Mouse (Mus musculus): ENCODE data around the gene Bace1. TPM values are rescaled to one million over a fixed set of nuclear protein-coding genes. Genes with fewer than 3 reads are reported as not detected.

Gene Bace1
- polyA plus RNA-seq, 1 experiment from 2014 or later = 29.9 TPM

- DNase-seq (peak; percentile 86), ATAC-seq (ENCODE audit: insufficient read depth) (peak; percentile 90)
- 0 out of 2 replicates have a peak overlapping the region, but pooled peaks have one; percentile 24 for H3K4me2 ChIP-seq
- no peaks in the 10 kb centered on the region for H3K27me3 ChIP-seq (ENCODE audit: insufficient read depth, low read length)
- WGBS = 12% methylated on average over 13 of the region's 13 CpGs
- H3K36me3 ChIP-seq (ENCODE audit: insufficient read depth) = peaks cover 22% of the 10 kb centered on the region; the same call in 1 of the 2 replicates
- peak; percentile 67 for TF ChIP-seq CTCF (IDR thresholded peaks at IDR 0.05; ENCODE audit: low read depth)
- no peak overlapping the region for H3K9ac ChIP-seq
- H3K4me3 ChIP-seq (ENCODE audit: low read depth, low read length) = no peak overlapping the region
- no peaks in the 10 kb centered on the region for H3K9me3 ChIP-seq (ENCODE audit: low read depth, low read length)
- no peaks in the 10 kb centered on the region for H3K4me1 ChIP-seq (ENCODE audit: insufficient read depth)
- H3K27ac ChIP-seq (ENCODE audit: low read depth) = no peak overlapping the region
Observed at GRCm38 (mm10) chr9:45798467-45799164, 39.8 kb upstream of the Bace1 start.

DNA sequence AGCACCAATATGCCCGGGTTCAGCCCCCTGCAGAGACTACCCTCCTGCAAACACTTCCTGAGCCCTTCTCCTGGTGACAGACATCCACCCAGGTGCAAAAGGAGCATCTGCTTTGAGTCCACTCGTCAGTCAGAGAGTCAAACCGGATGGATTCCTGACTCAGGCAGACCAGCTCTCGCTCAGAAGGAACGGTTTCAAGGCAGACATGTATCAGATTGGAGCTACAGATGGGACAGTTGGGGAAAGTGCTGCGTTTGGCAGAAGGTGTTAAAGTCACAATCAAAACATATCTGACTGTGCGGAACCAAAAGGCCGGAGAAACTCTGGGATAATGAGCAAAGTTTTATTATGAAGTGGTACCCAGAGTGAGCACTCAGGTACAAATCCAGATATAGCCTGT, 39.0 kb upstream of the Bace1 start:
- TF ChIP-seq CTCF (IDR thresholded peaks at IDR 0.05; ENCODE audit: low read depth) = no peak
- Histone ChIP-seq H3K27me3 (ENCODE audit: insufficient read depth, low read length) (no peaks in the 10 kb centered on the region), H3K4me3 (ENCODE audit: low read depth, low read length) (no peak overlapping the region), H3K4me2 (no peak overlapping the region), H3K9me3 (ENCODE audit: low read depth, low read length) (no peaks in the 10 kb centered on the region), H3K27ac (ENCODE audit: low read depth) (no peak overlapping the region), H3K4me1 (ENCODE audit: insufficient read depth) (no peaks in the 10 kb centered on the region), H3K9ac (no peak overlapping the region), H3K36me3 (ENCODE audit: insufficient read depth) (peaks cover 15% of the 10 kb centered on the region; the same call in 1 of the 2 replicates)
- 68% methylated on average over 8 of the region's 8 CpGs for WGBS
- DNase-seq (no peak), ATAC-seq (ENCODE audit: insufficient read depth) (no peak)

GRCm38 (mm10) chr9:45803070-45803774, 35.2 kb upstream of the Bace1 start:
- H3K4me3 ChIP-seq (ENCODE audit: low read depth, low read length) = no peak overlapping the region
- no peak for DNase-seq
- H3K36me3 ChIP-seq (ENCODE audit: insufficient read depth) = peaks cover 27% of the 10 kb centered on the region
- H3K27ac ChIP-seq (ENCODE audit: low read depth) = no peak overlapping the region
- H3K4me1 ChIP-seq (ENCODE audit: insufficient read depth) = no peaks in the 10 kb centered on the region
- H3K9ac ChIP-seq = no peak overlapping the region
- no peak overlapping the region for H3K4me2 ChIP-seq
- no peak for ATAC-seq (ENCODE audit: insufficient read depth)
- H3K27me3 ChIP-seq (ENCODE audit: insufficient read depth, low read length) = no peaks in the 10 kb centered on the region
- H3K9me3 ChIP-seq (ENCODE audit: low read depth, low read length) = no peaks in the 10 kb centered on the region
- TF ChIP-seq CTCF (IDR thresholded peaks at IDR 0.05; ENCODE audit: low read depth) = no peak
- 82% methylated on average over 21 of the region's 21 CpGs for WGBS

DNA sequence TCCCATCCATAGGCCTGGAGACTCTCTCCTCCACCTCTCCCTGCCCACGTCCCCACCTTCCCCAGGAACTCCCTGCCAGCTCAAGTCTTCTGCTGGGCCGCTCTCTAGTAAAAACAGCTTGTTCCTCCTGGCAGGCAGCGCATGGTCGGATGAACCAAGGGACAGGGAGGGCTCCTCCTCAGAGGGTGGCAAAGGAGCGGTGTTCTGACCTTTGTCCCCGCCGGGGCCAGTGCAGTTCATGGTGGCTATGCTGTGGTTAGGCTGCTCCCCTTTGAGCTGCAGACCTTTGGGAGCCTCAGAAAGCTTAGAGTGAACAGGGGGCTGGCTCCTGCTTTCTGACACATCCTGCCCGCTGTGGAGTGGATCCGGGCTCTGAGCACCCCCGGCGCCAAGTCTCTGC, 31.5 kb upstream of the Bace1 start:
- H3K4me1 ChIP-seq (ENCODE audit: insufficient read depth) = no peaks in the 10 kb centered on the region
- H3K27me3 ChIP-seq (ENCODE audit: insufficient read depth, low read length) = no peaks in the 10 kb centered on the region
- H3K4me2 ChIP-seq = no peak overlapping the region
- no peaks in the 10 kb centered on the region for H3K9me3 ChIP-seq (ENCODE audit: low read depth, low read length)
- H3K27ac ChIP-seq (ENCODE audit: low read depth) = no peak overlapping the region
- no peak for ATAC-seq (ENCODE audit: insufficient read depth)
- 91% methylated on average over 11 of the region's 11 CpGs for WGBS
- H3K9ac ChIP-seq = no peak overlapping the region
- H3K4me3 ChIP-seq (ENCODE audit: low read depth, low read length) = no peak overlapping the region
- no peak for TF ChIP-seq CTCF (IDR thresholded peaks at IDR 0.05; ENCODE audit: low read depth)
- peaks cover 21% of the 10 kb centered on the region for H3K36me3 ChIP-seq (ENCODE audit: insufficient read depth)
- no peak for DNase-seq

- no peak overlapping the region for H3K27ac ChIP-seq (ENCODE audit: low read depth)
- H3K9ac ChIP-seq = no peak overlapping the region
- WGBS = 84% methylated on average over 11 of the region's 11 CpGs
- no peak overlapping the region for H3K4me2 ChIP-seq
- ATAC-seq (ENCODE audit: insufficient read depth) (no peak), DNase-seq (no peak)
- TF ChIP-seq CTCF (IDR thresholded peaks at IDR 0.05; ENCODE audit: low read depth) = no peak
- no peaks in the 10 kb centered on the region for H3K9me3 ChIP-seq (ENCODE audit: low read depth, low read length)
- H3K36me3 ChIP-seq (ENCODE audit: insufficient read depth) = peaks cover 21% of the 10 kb centered on the region
- no peaks in the 10 kb centered on the region for H3K27me3 ChIP-seq (ENCODE audit: insufficient read depth, low read length)
- H3K4me1 ChIP-seq (ENCODE audit: insufficient read depth) = no peaks in the 10 kb centered on the region
- no peak overlapping the region for H3K4me3 ChIP-seq (ENCODE audit: low read depth, low read length)
Observed at GRCm38 (mm10) chr9:45807337-45807736, 31.0 kb upstream of the Bace1 start.

GRCm38 (mm10) chr9:45807761-45808160, 30.6 kb upstream of the Bace1 start:
- WGBS = 73% methylated on average over 8 of the region's 8 CpGs
- Histone ChIP-seq H3K4me3 (ENCODE audit: low read depth, low read length) (no peak overlapping the region), H3K9me3 (ENCODE audit: low read depth, low read length) (no peaks in the 10 kb centered on the region), H3K9ac (no peak overlapping the region), H3K4me1 (ENCODE audit: insufficient read depth) (no peaks in the 10 kb centered on the region), H3K36me3 (ENCODE audit: insufficient read depth) (peaks cover 21% of the 10 kb centered on the region), H3K4me2 (no peak overlapping the region), H3K27me3 (ENCODE audit: insufficient read depth, low read length) (no peaks in the 10 kb centered on the region), H3K27ac (ENCODE audit: low read depth) (no peak overlapping the region)
- TF ChIP-seq CTCF (IDR thresholded peaks at IDR 0.05; ENCODE audit: low read depth) = no peak
- no peak for DNase-seq
- no peak for ATAC-seq (ENCODE audit: insufficient read depth)

- Histone ChIP-seq H3K27ac (ENCODE audit: low read depth) (no peak overlapping the region), H3K9me3 (ENCODE audit: low read depth, low read length) (no peaks in the 10 kb centered on the region), H3K4me1 (ENCODE audit: insufficient read depth) (0 out of 2 replicates have a peak, but pooled peaks cover 4% of the 10 kb centered on the region), H3K9ac (no peak overlapping the region), H3K27me3 (ENCODE audit: insufficient read depth, low read length) (no peaks in the 10 kb centered on the region), H3K36me3 (ENCODE audit: insufficient read depth) (peaks cover 20% of the 10 kb centered on the region), H3K4me2 (no peak overlapping the region), H3K4me3 (ENCODE audit: low read depth, low read length) (no peak overlapping the region)
- ATAC-seq (ENCODE audit: insufficient read depth) (no peak), DNase-seq (no peak)
- TF ChIP-seq CTCF (IDR thresholded peaks at IDR 0.05; ENCODE audit: low read depth) = no peak
- 44% methylated on average over 5 of the region's 5 CpGs for WGBS
Observed at GRCm38 (mm10) chr9:45811946-45812345, 26.4 kb upstream of the Bace1 start.
